Mouse (Mus musculus) heart, embryonic 12.5 days (tissue): ENCODE results near the gene Gm20388. TPM values are rescaled to one million over a fixed set of nuclear protein-coding genes. Genes with fewer than 3 reads are reported as not detected.
A peak's percentile ranks its signal among the peaks of the same experiment; 100 is the strongest.

Experiments
- ATAC-seq: fragments of 200-750 bp; cut with Nextera tagmentation; 2 replicates; pipeline ENCODE4 v1.8.0; 2017; ENCODE audit warnings: moderate TSS enrichment, moderate library complexity; ENCODE audit not compliant: insufficient number of reproducible peaks, low FRiP score
- H3K27ac ChIP-seq: fragments of 300-500 bp; sonication (generic); 2 replicates; pipeline ENCODE4 v1.5.1; 2016; ENCODE audit warnings: mild to moderate bottlenecking, moderate library complexity; ENCODE audit not compliant: poor library complexity, severe bottlenecking
- H3K27me3 ChIP-seq: fragments of 300-500 bp; sonication (generic); replicated peaks from 2 replicates; pipeline ENCODE4 v1.6.1; 2016; ENCODE audit warnings: mild to moderate bottlenecking, moderate library complexity
- H3K36me3 ChIP-seq: fragments of 300-500 bp; sonication (generic); 2 replicates; pipeline ENCODE4 v1.6.1; 2016; ENCODE audit warnings: mild to moderate bottlenecking, moderate library complexity
- H3K4me1 ChIP-seq: fragments of 300-500 bp; sonication (generic); replicated peaks from 2 replicates; pipeline ENCODE4 v1.6.1; 2016; ENCODE audit warnings: mild to moderate bottlenecking
- H3K4me2 ChIP-seq: fragments of 300-500 bp; sonication (generic); 2 replicates; pipeline ENCODE4 v1.6.1; 2016; ENCODE audit warnings: mild to moderate bottlenecking, moderate library complexity
- H3K4me3 ChIP-seq: fragments of 300-500 bp; sonication (generic); 2 replicates; pipeline ENCODE4 v1.5.1; 2016; ENCODE audit warnings: mild to moderate bottlenecking
- H3K9ac ChIP-seq: fragments of 300-500 bp; sonication (generic); 2 replicates; pipeline ENCODE4 v1.6.1; 2016; ENCODE audit warnings: mild to moderate bottlenecking, moderate library complexity
- H3K9me3 ChIP-seq: fragments of 300-500 bp; sonication (generic); replicated peaks from 2 replicates; pipeline ENCODE4 v1.6.1; 2016; ENCODE audit warnings: mild to moderate bottlenecking, moderate library complexity
- WGBS: fragments of 180-500 bp; shearing (Covaris S2); methylation state at CpG from one replicate; pipeline ENCODE4 v1.1.7; 2016; 5-methylcytosine and 5-hydroxymethylcytosine counted together
- polyA plus RNA-seq: library from polyadenylated mRNA; unstranded; fragments of >200 nt; fragmentation: Nextera tagmentation; extraction: Ambion mirVana; gene quantifications from 2 replicates; pipeline ENCODE4 v1.2.1, GENCODE M21; 2016

Gm20388 gene
- polyA plus RNA-seq, 1 experiment from 2014 or later: not detected

DNA sequence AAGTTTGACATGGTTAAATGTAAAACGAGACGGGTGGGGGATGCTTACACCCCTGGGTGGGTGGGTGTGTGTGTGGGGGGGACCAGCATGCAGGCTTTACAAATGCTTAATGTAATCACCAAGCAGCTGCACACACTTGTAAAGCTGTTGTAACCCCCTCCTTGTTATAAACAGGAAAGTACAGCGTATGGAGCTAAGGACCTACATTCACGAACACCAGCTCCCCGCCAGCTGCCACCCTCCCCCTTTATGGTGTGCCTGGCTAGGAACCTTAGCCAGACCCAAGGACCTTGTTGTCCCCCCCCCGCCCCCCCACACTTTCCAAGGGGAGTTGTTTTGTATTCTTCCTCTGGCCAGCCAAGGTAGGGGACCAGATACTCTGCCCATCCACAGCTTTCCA lies 1216.1 kb downstream of the Gm20388 start:
- Histone ChIP-seq H3K36me3 (peaks cover 10% of the 10 kb centered on the region), H3K4me1 (peaks cover 61% of the 10 kb centered on the region), H3K27ac (no peak overlapping the region), H3K27me3 (peaks cover 86% of the 10 kb centered on the region), H3K9ac (no peak overlapping the region), H3K4me3 (peak overlapping the region; percentile 14; the same call in 1 of the 2 replicates), H3K4me2 (peak overlapping the region; percentile 78), H3K9me3 (no peaks in the 10 kb centered on the region)
- no peak for ATAC-seq
- 23% methylated on average over 6 of the region's 6 CpGs for WGBS

DNA sequence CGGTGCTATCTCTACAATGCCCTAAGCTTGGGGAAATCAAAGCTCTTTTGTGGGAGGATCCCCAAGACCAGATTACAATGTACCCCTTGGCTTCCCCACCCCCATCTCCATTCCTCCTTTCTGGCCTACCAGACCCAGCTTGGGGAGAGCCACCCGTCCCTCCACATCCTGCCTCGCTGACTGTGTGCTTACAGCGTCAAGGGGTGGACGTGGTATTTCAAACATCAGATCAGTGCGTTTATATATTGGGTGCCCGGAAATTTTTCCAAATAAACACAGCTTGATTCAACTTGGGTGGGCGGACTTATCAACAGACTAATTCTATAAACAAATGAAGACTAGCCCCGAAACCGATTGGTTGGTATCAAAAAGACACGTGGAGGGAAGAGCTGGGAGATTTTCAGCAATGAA lies 1216.7 kb downstream of the Gm20388 start:
- H3K4me3 ChIP-seq: no peak overlapping the region
- no peak overlapping the region for H3K9ac ChIP-seq
- no peaks in the 10 kb centered on the region for H3K9me3 ChIP-seq
- peaks cover 87% of the 10 kb centered on the region for H3K27me3 ChIP-seq
- peaks cover 9% of the 10 kb centered on the region for H3K36me3 ChIP-seq
- H3K4me2 ChIP-seq: peak overlapping the region; percentile 78
- no peak overlapping the region for H3K27ac ChIP-seq
- peaks cover 57% of the 10 kb centered on the region for H3K4me1 ChIP-seq
- WGBS: 14% methylated on average over 11 of the region's 11 CpGs
- ATAC-seq: no peak

DNA sequence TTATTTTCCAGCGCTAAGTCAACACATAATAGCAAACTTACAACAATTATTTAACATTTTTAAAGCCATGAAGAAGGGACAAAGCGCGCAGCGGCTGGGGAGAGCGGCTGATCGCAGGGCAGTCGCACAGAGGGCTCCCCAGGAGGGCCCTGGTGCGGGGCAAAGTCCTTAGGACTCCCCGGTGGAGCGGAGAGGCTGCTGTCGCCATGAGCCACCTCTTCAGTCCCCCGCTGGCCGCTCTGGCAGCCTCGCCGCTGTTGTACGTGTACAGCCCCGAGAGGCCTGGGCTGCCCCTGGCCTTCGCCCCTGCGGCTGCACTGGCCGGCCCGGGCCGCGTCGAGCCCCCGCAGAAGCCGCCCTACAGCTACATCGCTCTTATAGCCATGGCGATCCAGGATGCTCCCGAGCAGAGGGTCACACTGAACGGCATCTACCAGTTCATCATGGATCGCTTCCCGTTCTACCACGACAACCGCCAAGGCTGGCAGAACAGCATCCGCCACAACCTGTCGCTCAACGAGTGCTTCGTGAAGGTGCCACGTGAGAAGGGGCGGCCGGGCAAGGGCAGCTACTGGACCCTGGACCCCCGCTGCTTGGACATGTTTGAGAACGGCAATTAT lies 1217.2 kb downstream of the Gm20388 start, which contains the start of gene Foxl1:
TSS of gene Foxl1 (plus strand) at position 185 of the 620 bp plus-strand sequence.
- H3K4me2 ChIP-seq: peak within 1 kb of the TSS; percentile 78
- H3K36me3 ChIP-seq: peaks cover 3% of the 10 kb centered on the region
- H3K27ac ChIP-seq: no peak within 1 kb of the TSS
- peaks cover 84% of the 10 kb centered on the region for H3K27me3 ChIP-seq
- WGBS: 4% methylated on average over 43 of the region's 43 CpGs
- H3K4me1 ChIP-seq: peaks cover 52% of the 10 kb centered on the region
- H3K4me3 ChIP-seq: peak within 1 kb of the TSS; percentile 29
- ATAC-seq: no peak
- peak within 1 kb of the TSS; percentile 46 for H3K9ac ChIP-seq
- H3K9me3 ChIP-seq: no peaks in the 10 kb centered on the region

DNA sequence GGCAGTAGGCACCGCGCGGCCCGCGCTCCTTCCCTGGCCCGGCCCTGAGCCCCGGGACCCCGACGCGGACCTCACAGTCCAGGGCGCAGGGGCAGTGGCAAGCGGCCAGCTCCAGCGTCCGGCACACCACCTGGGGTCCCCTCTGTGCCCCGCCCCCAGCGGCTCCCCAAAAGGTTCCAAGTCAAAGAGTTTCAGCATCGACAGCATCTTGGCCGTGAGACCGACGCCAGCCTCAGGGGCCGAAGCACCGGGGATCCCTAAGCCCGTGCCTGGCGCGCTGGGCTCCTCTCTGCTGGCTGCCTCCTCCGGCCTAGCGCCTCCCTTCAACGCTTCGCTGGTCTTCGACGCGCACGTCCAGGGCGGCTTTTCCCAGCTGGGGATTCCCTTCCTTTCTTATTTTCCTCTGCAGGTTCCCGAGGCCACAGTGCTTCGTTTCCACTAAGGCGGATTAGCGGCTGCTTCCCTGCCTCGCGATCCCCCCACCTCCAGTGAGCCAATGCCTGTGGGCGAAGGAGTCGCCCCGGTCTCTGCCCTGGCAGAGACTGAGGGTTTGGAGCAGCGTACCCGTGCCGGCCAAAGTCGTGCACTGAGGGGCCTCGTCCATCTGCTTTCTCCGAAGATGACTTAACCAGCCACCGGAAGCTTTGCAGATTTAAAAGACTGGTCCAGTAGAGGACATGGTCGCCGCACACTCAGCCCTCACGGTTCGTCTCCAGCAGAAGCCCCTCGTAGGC lies 1218.1 kb downstream of the Gm20388 start:
- peaks cover 52% of the 10 kb centered on the region for H3K4me1 ChIP-seq
- H3K9ac ChIP-seq: peak overlapping the region; percentile 46
- H3K27me3 ChIP-seq: peaks cover 75% of the 10 kb centered on the region
- no peak overlapping the region for H3K27ac ChIP-seq
- peak overlapping the region; percentile 78 for H3K4me2 ChIP-seq
- H3K4me3 ChIP-seq: peak overlapping the region; percentile 29
- no peak for ATAC-seq
- WGBS: 7% methylated on average over 55 of the region's 55 CpGs
- H3K9me3 ChIP-seq: no peaks in the 10 kb centered on the region
- no peaks in the 10 kb centered on the region for H3K36me3 ChIP-seq

DNA sequence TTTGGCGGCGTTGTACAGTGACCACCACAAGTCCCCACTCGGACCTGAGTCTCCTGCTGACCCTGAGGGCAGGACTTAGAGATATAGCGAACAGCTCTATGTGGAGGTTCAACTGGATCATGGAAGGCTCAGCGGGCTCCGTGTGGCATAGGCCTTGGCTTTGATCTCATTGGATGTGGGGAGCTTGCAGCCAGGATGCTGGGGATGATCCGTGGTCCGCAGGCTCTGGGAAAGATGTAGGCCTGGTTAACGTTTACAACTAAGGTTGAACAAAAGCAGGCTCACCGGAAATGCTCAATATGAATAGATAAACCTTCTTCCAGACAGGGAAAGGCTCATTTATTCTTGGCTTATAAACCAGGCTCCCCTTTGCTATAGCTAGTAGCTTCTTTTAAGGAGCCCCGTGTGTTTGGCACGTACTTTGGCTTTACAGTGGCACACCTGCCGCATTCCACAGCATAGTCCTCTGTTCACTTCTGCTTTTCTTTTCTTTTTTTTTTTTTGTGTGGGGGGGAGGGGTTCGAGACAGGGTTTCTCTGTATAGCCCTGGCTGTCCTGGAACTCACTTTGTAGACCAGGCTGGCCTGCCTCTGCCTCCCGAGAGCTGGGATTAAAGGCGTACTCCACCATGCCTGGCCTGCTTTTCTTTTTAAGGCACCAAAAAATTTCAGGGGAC lies 1218.8 kb downstream of the Gm20388 start:
- Histone ChIP-seq H3K4me1 (peaks cover 49% of the 10 kb centered on the region), H3K36me3 (no peaks in the 10 kb centered on the region), H3K4me2 (peak overlapping the region; percentile 78), H3K27ac (no peak overlapping the region), H3K27me3 (peaks cover 69% of the 10 kb centered on the region), H3K4me3 (peak overlapping the region; percentile 29; the same call in 1 of the 2 replicates), H3K9ac (no peak overlapping the region), H3K9me3 (no peaks in the 10 kb centered on the region)
- 31% methylated on average over 16 of the region's 16 CpGs for WGBS
- no peak for ATAC-seq

DNA sequence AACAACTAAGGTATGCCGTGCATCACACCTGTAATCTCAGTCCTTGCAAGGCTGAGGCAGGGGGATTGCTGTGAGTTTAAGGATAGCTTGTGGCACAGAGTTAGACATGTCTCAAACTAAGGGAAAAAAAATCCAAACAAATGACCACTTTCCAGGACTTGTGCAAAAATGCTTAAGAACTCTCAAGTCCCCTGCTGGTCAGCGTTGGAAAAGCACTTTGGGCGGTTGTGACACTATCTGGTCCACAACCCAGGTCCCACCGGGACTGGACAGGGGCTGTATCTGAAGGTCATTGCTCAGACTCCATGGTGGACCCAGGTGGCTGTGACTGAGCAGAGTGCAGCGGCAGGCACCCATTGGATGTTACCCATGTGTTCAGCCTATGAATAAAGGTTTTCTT lies 1219.9 kb downstream of the Gm20388 start:
- Histone ChIP-seq H3K27me3 (peaks cover 63% of the 10 kb centered on the region), H3K9me3 (no peaks in the 10 kb centered on the region), H3K4me2 (no peak overlapping the region), H3K27ac (no peak overlapping the region), H3K36me3 (no peaks in the 10 kb centered on the region), H3K9ac (no peak overlapping the region), H3K4me3 (no peak overlapping the region), H3K4me1 (peaks cover 44% of the 10 kb centered on the region)
- WGBS: 40% methylated on average over 5 of the region's 5 CpGs
- no peak for ATAC-seq

DNA sequence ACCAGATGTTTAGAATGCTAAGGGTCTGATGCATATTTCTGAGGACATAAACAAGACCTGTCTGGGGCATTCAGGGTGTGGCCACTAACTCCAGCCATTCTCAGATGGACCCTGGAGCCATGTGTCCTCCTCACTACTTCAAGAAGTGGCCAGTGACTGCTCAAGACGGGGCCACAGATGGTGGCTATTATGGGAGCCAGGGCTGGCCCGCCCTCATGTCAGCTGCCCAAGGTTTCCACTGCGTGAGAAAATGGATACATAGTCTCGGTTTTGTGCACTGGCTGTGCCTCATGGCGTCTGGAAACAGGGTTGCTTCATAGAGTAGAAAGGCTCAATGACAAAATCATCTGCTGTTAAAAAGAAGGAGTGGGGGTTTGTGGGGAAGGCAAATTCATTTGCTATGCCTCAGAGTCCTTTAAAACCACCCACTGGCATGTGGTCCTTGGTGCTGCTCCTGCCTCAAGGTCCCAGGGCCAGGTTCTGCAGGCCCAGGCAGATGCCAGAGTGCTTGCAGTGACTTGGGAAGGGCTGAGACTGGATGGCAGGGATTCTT lies 1222.4 kb downstream of the Gm20388 start:
- no peak overlapping the region for H3K4me3 ChIP-seq
- WGBS: 72% methylated on average over 5 of the region's 5 CpGs
- H3K27ac ChIP-seq: no peak overlapping the region
- H3K9ac ChIP-seq: no peak overlapping the region
- H3K36me3 ChIP-seq: peaks cover 19% of the 10 kb centered on the region
- peaks cover 40% of the 10 kb centered on the region for H3K27me3 ChIP-seq
- peaks cover 20% of the 10 kb centered on the region for H3K9me3 ChIP-seq
- no peak for ATAC-seq
- H3K4me2 ChIP-seq: no peak overlapping the region
- peaks cover 22% of the 10 kb centered on the region for H3K4me1 ChIP-seq

DNA sequence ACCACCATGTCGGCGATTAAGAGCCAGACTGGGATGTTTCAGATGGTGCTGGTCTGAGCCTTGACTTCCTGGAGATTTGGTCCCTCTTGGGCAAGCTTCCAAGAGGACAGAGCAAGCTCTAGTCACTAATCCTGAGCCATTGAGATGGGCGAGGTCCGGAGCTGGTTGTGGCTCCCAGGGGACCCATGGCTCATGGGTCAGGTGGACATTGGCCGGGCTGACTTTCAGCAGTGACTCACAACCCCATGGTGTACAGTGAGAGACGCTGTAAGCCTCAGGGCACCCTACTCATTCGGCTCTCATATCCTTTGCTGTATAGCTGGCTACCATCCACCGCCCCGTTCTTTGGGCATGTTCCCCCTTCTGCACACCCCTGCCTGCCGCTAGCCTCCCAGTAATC lies 1223.5 kb downstream of the Gm20388 start:
- H3K27me3 ChIP-seq: peaks cover 30% of the 10 kb centered on the region
- H3K4me1 ChIP-seq: peaks cover 12% of the 10 kb centered on the region
- no peak overlapping the region for H3K27ac ChIP-seq
- no peak overlapping the region for H3K4me3 ChIP-seq
- ATAC-seq: no peak
- peaks cover 26% of the 10 kb centered on the region for H3K9me3 ChIP-seq
- 82% methylated on average over 10 of the region's 10 CpGs for WGBS
- H3K9ac ChIP-seq: no peak overlapping the region
- H3K36me3 ChIP-seq: peaks cover 24% of the 10 kb centered on the region
- no peak overlapping the region for H3K4me2 ChIP-seq

DNA sequence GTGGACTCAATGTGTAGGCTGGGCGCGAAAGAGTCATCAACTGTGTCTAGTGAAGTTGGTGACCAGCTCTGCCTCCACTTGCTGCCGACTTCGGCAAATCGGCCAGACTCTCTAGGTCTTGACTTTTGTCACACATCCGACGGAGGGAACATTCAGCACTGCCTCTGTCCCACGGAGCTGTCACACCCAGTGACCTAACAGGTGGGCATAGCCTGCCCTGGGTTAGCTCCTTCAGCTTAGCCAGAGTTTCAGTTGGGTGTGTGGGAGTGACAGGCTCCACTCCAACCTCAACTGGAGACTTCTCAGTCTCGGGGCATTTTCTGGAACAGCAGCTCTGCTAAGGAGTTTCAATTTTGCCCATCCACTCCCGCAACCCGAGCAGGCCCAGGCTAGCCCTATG lies 1223.9 kb downstream of the Gm20388 start:
- H3K9ac ChIP-seq: no peak overlapping the region
- peaks cover 26% of the 10 kb centered on the region for H3K9me3 ChIP-seq
- peaks cover 24% of the 10 kb centered on the region for H3K36me3 ChIP-seq
- H3K27me3 ChIP-seq: peaks cover 26% of the 10 kb centered on the region
- ATAC-seq: no peak
- no peak overlapping the region for H3K4me3 ChIP-seq
- H3K4me2 ChIP-seq: no peak overlapping the region
- H3K4me1 ChIP-seq: peaks cover 7% of the 10 kb centered on the region
- H3K27ac ChIP-seq: no peak overlapping the region
- 78% methylated on average over 11 of the region's 11 CpGs for WGBS

DNA sequence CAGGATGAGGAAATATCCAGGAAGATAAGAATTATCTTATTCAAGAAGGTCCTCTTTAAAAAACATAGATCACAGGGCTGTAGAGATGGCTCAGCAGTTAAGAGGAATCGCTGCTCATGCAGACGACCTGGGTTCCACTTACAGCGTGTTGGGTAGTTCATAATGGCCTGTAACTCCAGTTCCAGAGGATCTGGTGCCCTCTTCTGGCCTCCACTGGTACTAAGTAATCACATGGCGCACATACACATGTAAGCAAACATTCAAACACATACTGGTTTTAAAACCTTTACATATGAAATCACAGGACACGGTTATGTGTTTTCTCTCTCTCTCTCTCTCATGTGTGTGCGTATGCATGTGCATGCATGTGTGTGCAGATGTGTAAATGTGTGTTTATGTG lies 1226.2 kb downstream of the Gm20388 start:
- H3K27ac ChIP-seq: no peak overlapping the region
- peaks cover 24% of the 10 kb centered on the region for H3K36me3 ChIP-seq
- 89% methylated on average over 6 of the region's 6 CpGs for WGBS
- H3K4me3 ChIP-seq: no peak overlapping the region
- H3K9ac ChIP-seq: no peak overlapping the region
- H3K4me2 ChIP-seq: no peak overlapping the region
- H3K27me3 ChIP-seq: peaks cover 7% of the 10 kb centered on the region
- peaks cover 7% of the 10 kb centered on the region for H3K4me1 ChIP-seq
- H3K9me3 ChIP-seq: peaks cover 26% of the 10 kb centered on the region
- ATAC-seq: no peak
